Mouse (Mus musculus) G1E (cell line): ENCODE data around the gene Hap1. TPM values are rescaled to one million over a fixed set of nuclear protein-coding genes. Genes with fewer than 3 reads are reported as not detected.
"Not testable (repeated sequence)": the region's sequence is repeated elsewhere in the genome, so short reads cannot be mapped to it uniquely, and the experiment has no call there.

Source experiments
- ATAC-seq: 2 replicates; pipeline ENCODE4 v1.8.0; 2016; ENCODE audit warnings: mild to moderate bottlenecking; ENCODE audit not compliant: insufficient number of reproducible peaks, poor library complexity, low FRiP score, severe bottlenecking; ENCODE audit errors: extremely low read depth
- DNase-seq: peaks from one replicate; pipeline ENCODE4 v3.0.0; 2012; ENCODE audit warnings: low spot score
- H3K27me3 ChIP-seq: 2 replicates; pipeline ENCODE4 v1.6.1; 2012; ENCODE audit warnings: mild to moderate bottlenecking, low read length, inconsistent platforms; ENCODE audit not compliant: insufficient read depth
- H3K36me3 ChIP-seq: replicated peaks from 2 replicates; pipeline ENCODE3; 2012; ENCODE audit warnings: mild to moderate bottlenecking, inconsistent platforms
- H3K4me1 ChIP-seq: 2 replicates; pipeline ENCODE4 v1.6.1; 2012; ENCODE audit warnings: low read depth, low read length, inconsistent platforms, mixed read lengths; ENCODE audit not compliant: insufficient read depth
- H3K4me3 ChIP-seq: 2 replicates; pipeline ENCODE4 v1.5.1; 2012; ENCODE audit warnings: low read depth, mild to moderate bottlenecking, inconsistent platforms, low read length, moderate library complexity, mixed read lengths
- H3K9me3 ChIP-seq: replicated peaks from 2 replicates; pipeline ENCODE4 v1.6.1; 2012; ENCODE audit warnings: inconsistent platforms
- CTCF ChIP-seq: IDR thresholded peaks from 2 replicates; pipeline ENCODE4 v1.5.1; 2012; ENCODE audit warnings: low read depth, low read length, inconsistent platforms, mixed read lengths
- GATA1 ChIP-seq: IDR thresholded peaks from 2 replicates; pipeline ENCODE4 v1.6.1; 2012; ENCODE audit warnings: borderline replicate concordance, low read length, inconsistent platforms, mixed read lengths
- GATA2 ChIP-seq: IDR thresholded peaks from 2 replicates; pipeline ENCODE4 v1.6.1; 2012; ENCODE audit warnings: low read depth, low read length, inconsistent platforms, borderline replicate concordance
- POLR2AphosphoS5 ChIP-seq: IDR thresholded peaks from 2 replicates; pipeline ENCODE4 v1.6.1; 2012; ENCODE audit warnings: low read depth, low read length, inconsistent platforms; ENCODE audit not compliant: insufficient replicate concordance
- TAL1 ChIP-seq: conservative IDR thresholded peaks from 2 replicates; pipeline ENCODE4 v1.6.1; 2012; ENCODE audit warnings: low read depth, low read length, inconsistent platforms, mixed read lengths
- polyA plus RNA-seq: library from polyadenylated mRNA; stranded (reverse); fragments of >175 nt; gene quantifications from 2 replicates; pipeline ENCODE4 v1.2.3, GENCODE M21; 2012
- total RNA-seq, 2 experiments: library from RNA; stranded (forward) in 1 of 2; stranded (reverse) in 1 of 2; fragments of 200-1000 nt in 1 of 2; fragments of >200 nt in 1 of 2; fragmentation: Nextera tagmentation in 1 of 2; gene quantifications; 2 replicates each; pipeline ENCODE4 v1.2.3; 2014 to 2017

The Hap1 gene
- total and polyA plus RNA-seq, 3 experiments, result 0.05 TPM; not detected in 2

- Histone ChIP-seq H3K4me3 (no peak overlapping the region), H3K27me3 (peaks cover 37% of the 10 kb centered on the region)
- ATAC-seq, result no peak
These were observed 43.7 kb downstream of the Hap1 start for GRCm38 (mm10) chr11:100312096-100312679.

GRCm38 (mm10) chr11:100311656-100312055 lies 44.3 kb downstream of the Hap1 start:
- Histone ChIP-seq H3K27me3 (peaks cover 37% of the 10 kb centered on the region), H3K9me3 (no peaks in the 10 kb centered on the region), H3K4me1 (peaks cover 4% of the 10 kb centered on the region; the same call in 1 of the 2 replicates), H3K36me3 (no peaks in the 10 kb centered on the region), H3K4me3 (no peak overlapping the region)
- DNase-seq (no peak), ATAC-seq (no peak)
- TF ChIP-seq GATA1 (no peak), TAL1 (no peak), CTCF (no peak), GATA2 (no peak), POLR2AphosphoS5 (no peak)

More at GRCm38 (mm10) chr11:100312096-100312679, 43.7 kb downstream of the Hap1 start:
- DNase-seq, result no peak
- Histone ChIP-seq H3K9me3 (no peaks in the 10 kb centered on the region), H3K36me3 (no peaks in the 10 kb centered on the region), H3K4me1 (peaks cover 4% of the 10 kb centered on the region)
- TF ChIP-seq CTCF (no peak), GATA1 (no peak), GATA2 (no peak), TAL1 (no peak), POLR2AphosphoS5 (no peak)

DNA sequence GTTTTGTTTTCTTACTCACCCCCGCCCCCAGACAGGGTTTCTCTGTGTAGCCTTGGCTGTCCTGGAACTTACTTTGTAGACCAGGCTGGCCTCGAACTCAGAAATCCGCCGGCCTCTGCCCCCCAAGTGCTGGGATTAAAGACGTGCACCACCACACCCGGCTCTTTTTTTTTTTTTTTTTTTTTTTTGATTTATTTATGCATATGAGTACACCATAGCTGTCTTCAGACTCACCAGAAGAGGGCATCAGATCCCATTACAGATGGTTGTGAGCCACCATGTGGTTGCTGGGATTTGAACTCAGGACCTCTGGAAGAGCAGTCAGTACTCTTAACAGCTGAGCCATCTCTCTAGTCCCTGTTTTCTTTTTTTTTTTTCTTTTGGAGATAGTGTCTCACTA lies 47.3 kb downstream of the Hap1 start:
- H3K4me1 ChIP-seq, ATAC-seq, H3K4me3 ChIP-seq, H3K36me3 ChIP-seq, H3K9me3 ChIP-seq, DNase-seq: not testable (repeated sequence)
- peaks cover 46% of the 10 kb centered on the region for H3K27me3 ChIP-seq

- Histone ChIP-seq H3K27me3 (peaks cover 44% of the 10 kb centered on the region), H3K9me3 (no peaks in the 10 kb centered on the region), H3K4me1 (peaks cover 4% of the 10 kb centered on the region; the same call in 1 of the 2 replicates), H3K36me3 (no peaks in the 10 kb centered on the region), H3K4me3 (no peak overlapping the region)
- ATAC-seq, result no peak
- TF ChIP-seq GATA1 (no peak), GATA2 (no peak), CTCF (no peak), POLR2AphosphoS5 (no peak), TAL1 (no peak)
- DNase-seq, result no peak
These were observed 48.0 kb downstream of the Hap1 start for GRCm38 (mm10) chr11:100307900-100308299.

- TF ChIP-seq GATA2 (no peak), GATA1 (no peak), POLR2AphosphoS5 (no peak)
- Histone ChIP-seq H3K4me3 (no peak overlapping the region), H3K36me3 (no peaks in the 10 kb centered on the region), H3K4me1 (peaks cover 2% of the 10 kb centered on the region; the same call in 1 of the 2 replicates), H3K27me3 (peaks cover 24% of the 10 kb centered on the region; the same call in 1 of the 2 replicates), H3K9me3 (no peaks in the 10 kb centered on the region)
- no peak for ATAC-seq
- no peak for DNase-seq
These were observed 54.6 kb downstream of the Hap1 start for GRCm38 (mm10) chr11:100301292-100301691.

DNA sequence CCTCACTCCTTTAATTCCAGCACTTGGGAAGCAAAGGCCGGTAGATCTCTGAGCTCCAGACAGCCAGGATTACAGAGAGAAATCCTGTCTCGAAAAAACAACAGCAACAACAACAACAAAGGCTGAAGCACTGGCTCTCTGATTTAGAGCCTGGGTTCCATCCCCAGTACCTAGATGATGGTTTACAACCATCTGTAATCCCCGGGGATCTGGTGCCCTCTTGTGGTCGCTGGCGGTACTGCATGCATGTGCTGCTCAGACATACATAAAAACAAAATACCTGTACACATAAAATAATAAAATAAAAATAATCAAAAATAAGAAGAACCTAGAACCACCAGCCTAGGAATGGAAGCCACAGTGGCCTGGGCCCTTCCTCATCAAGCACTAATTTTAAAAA lies 55.6 kb downstream of the Hap1 start:
- DNase-seq (peak; percentile 26), ATAC-seq (no peak)
- Histone ChIP-seq H3K4me3 (no peak overlapping the region), H3K4me1 (peaks cover 2% of the 10 kb centered on the region; the same call in 1 of the 2 replicates), H3K9me3 (no peaks in the 10 kb centered on the region), H3K27me3 (peaks cover 21% of the 10 kb centered on the region), H3K36me3 (no peaks in the 10 kb centered on the region)
- TF ChIP-seq GATA2 (no peak), CTCF (peak; percentile 96), TAL1 (no peak), POLR2AphosphoS5 (no peak)
